Mouse (Mus musculus): Measurements from ENCODE around the gene Fam122c. TPM values are rescaled to one million over a fixed set of nuclear protein-coding genes. Genes with fewer than 3 reads are reported as not detected.

Fam122c gene
- total and polyA plus RNA-seq, 2 experiments from 2014 or later, result not detected

DNA sequence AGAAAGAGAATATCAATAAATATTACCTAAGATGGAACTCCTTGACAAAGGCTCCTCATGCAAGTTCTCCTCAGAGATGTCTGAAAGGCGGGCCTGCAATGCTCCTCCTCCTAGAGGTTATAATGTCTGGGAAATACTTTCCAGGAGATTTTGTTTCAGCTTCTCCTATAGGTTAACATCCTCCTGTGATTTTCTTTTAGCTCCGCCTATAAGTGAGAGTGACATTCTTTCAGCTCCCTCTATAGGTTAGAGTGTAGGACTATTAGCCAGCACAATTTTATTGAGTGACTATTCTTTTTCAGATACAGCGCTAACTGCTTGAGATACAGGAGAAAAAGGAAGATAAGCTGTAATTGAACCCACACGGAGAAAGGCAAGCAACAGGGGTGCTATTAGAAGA, 33.2 kb upstream of the Fam122c start, which contains the start of gene Plac1:
Gene Plac1 (minus strand): TSS at position 101 of the 400 bp plus-strand sequence.
- no peak within 1 kb of the TSS for H3K9ac ChIP-seq (replicated peaks; ENCODE audit: low read depth, low read length)
- 69% methylated on average over 4 of the region's 4 CpGs for WGBS
- DNase-seq (ENCODE audit: low spot score) (no peak), ATAC-seq (ENCODE audit: insufficient read depth, low read depth) (no peak)
- H3K9me3 ChIP-seq (replicated peaks; ENCODE audit: control insufficient read depth, low read length), result no peaks in the 10 kb centered on the region
- no peak within 1 kb of the TSS for H3K27ac ChIP-seq (ENCODE audit: low read depth)
- no peaks in the 10 kb centered on the region for H3K4me1 ChIP-seq (ENCODE audit: control insufficient read depth, insufficient read depth)
- no peak within 1 kb of the TSS for H3K4me2 ChIP-seq (ENCODE audit: low read depth, low read length)
- H3K27me3 ChIP-seq (ENCODE audit: control insufficient read depth, insufficient read depth, low read length), result no peaks in the 10 kb centered on the region
- H3K4me3 ChIP-seq (ENCODE audit: low read depth, low read length), result no peak within 1 kb of the TSS
- TF ChIP-seq EP300 (IDR thresholded peaks at IDR 0.05; ENCODE audit: low read depth), result no peak
- no peak for TF ChIP-seq CTCF (IDR thresholded peaks at IDR 0.05; ENCODE audit: low read depth)
- H3K36me3 ChIP-seq (replicated peaks; ENCODE audit: control insufficient read depth, insufficient read depth, low read length), result 0 out of 2 replicates have a peak, but pooled peaks cover 2% of the 10 kb centered on the region

DNA sequence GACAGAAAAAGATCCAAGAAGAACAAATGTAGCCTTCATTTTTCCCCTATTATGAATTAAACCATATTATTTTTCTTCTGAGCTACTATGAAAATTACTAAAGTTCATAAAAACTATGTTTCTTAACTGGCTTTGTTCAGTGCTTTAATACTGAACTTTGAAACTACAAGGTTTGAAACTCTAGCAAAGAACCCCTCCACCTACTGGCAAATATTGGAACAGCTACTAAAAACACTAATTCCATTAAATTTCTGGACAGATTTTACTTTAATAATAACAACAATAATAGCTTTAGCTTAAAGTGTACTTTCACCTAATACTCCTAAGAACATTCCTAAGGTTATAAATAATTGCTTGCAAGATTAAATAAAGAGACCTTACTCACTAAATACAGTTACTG, 18.0 kb upstream of the Fam122c start:
- Histone ChIP-seq H3K4me1 (ENCODE audit: control insufficient read depth, insufficient read depth) (no peaks in the 10 kb centered on the region), H3K9me3 (replicated peaks; ENCODE audit: control insufficient read depth, low read length) (no peaks in the 10 kb centered on the region), H3K4me2 (ENCODE audit: low read depth, low read length) (no peak overlapping the region), H3K36me3 (replicated peaks; ENCODE audit: control insufficient read depth, insufficient read depth, low read length) (peaks cover 20% of the 10 kb centered on the region; the same call in 1 of the 2 replicates), H3K27me3 (ENCODE audit: control insufficient read depth, insufficient read depth, low read length) (no peaks in the 10 kb centered on the region), H3K9ac (replicated peaks; ENCODE audit: low read depth, low read length) (no peak overlapping the region), H3K4me3 (ENCODE audit: low read depth, low read length) (no peak overlapping the region), H3K27ac (ENCODE audit: low read depth) (no peak overlapping the region)
- TF ChIP-seq EP300 (IDR thresholded peaks at IDR 0.05; ENCODE audit: low read depth) (no peak), CTCF (IDR thresholded peaks at IDR 0.05; ENCODE audit: low read depth) (peak; percentile 42)
- DNase-seq (ENCODE audit: low spot score), result no peak
- ATAC-seq (ENCODE audit: insufficient read depth, low read depth), result no peak

DNA sequence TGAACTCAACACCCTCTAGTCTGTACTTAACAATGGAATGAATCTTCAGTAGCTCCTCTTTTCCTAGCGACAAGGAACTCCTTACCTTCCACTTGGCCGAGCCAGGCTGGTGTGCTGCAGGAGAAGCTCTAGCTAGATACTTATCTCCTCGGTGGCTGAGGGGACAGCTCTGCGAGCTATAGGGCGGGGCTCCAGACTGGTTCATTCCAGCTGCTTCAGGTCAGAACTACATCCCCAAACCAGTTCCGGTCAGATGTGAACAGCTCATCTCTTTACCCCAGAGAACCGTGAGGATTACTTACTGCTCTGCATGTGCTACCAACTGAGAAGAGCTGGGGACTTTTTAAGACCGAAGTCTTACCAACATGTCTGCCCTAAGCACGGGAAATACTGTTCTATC, 7.0 kb upstream of the Fam122c start:
- 41% methylated on average over 9 of the region's 9 CpGs for WGBS
- peak; percentile 18; the same call in 1 of the 2 replicates for ATAC-seq (ENCODE audit: insufficient read depth, low read depth)
- no peak overlapping the region for H3K9ac ChIP-seq (replicated peaks; ENCODE audit: low read depth, low read length)
- peak; percentile 9 for DNase-seq (ENCODE audit: low spot score)
- H3K4me1 ChIP-seq (ENCODE audit: control insufficient read depth, insufficient read depth), result no peaks in the 10 kb centered on the region
- no peaks in the 10 kb centered on the region for H3K36me3 ChIP-seq (replicated peaks; ENCODE audit: control insufficient read depth, insufficient read depth, low read length)
- H3K27ac ChIP-seq (ENCODE audit: low read depth), result peak overlapping the region; percentile 72
- H3K27me3 ChIP-seq (ENCODE audit: control insufficient read depth, insufficient read depth, low read length), result no peaks in the 10 kb centered on the region
- no peak for TF ChIP-seq CTCF (IDR thresholded peaks at IDR 0.05; ENCODE audit: low read depth)
- no peaks in the 10 kb centered on the region for H3K9me3 ChIP-seq (replicated peaks; ENCODE audit: control insufficient read depth, low read length)
- peak overlapping the region; percentile 36; the same call in 1 of the 2 replicates for H3K4me2 ChIP-seq (ENCODE audit: low read depth, low read length)
- no peak overlapping the region for H3K4me3 ChIP-seq (ENCODE audit: low read depth, low read length)

- H3K4me3 ChIP-seq (ENCODE audit: low read depth, low read length), result peak overlapping the region; percentile 68
- DNase-seq (ENCODE audit: low spot score) (peak; percentile 53), ATAC-seq (ENCODE audit: insufficient read depth, low read depth) (peak; percentile 73)
- WGBS, result 18% methylated on average over 10 of the region's 10 CpGs
- peak overlapping the region; percentile 85 for H3K4me2 ChIP-seq (ENCODE audit: low read depth, low read length)
- H3K9me3 ChIP-seq (replicated peaks; ENCODE audit: control insufficient read depth, low read length), result no peaks in the 10 kb centered on the region
- H3K36me3 ChIP-seq (replicated peaks; ENCODE audit: control insufficient read depth, insufficient read depth, low read length), result no peaks in the 10 kb centered on the region
- TF ChIP-seq EP300 (IDR thresholded peaks at IDR 0.05; ENCODE audit: low read depth) (no peak), CTCF (IDR thresholded peaks at IDR 0.05; ENCODE audit: low read depth) (no peak)
- H3K27ac ChIP-seq (ENCODE audit: low read depth), result peak overlapping the region; percentile 77
- peak overlapping the region; percentile 45; the same call in 1 of the 2 replicates for H3K9ac ChIP-seq (replicated peaks; ENCODE audit: low read depth, low read length)
- H3K4me1 ChIP-seq (ENCODE audit: control insufficient read depth, insufficient read depth), result no peaks in the 10 kb centered on the region
- H3K27me3 ChIP-seq (ENCODE audit: control insufficient read depth, insufficient read depth, low read length), result no peaks in the 10 kb centered on the region
Measured at GRCm38 (mm10) chrX:53268856-53269255, 4.4 kb upstream of the Fam122c start.

- H3K27ac ChIP-seq (ENCODE audit: low read depth), result peak within 1 kb of the TSS; percentile 77
- TF ChIP-seq CTCF (IDR thresholded peaks at IDR 0.05; ENCODE audit: low read depth), result no peak
- TF ChIP-seq EP300 (IDR thresholded peaks at IDR 0.05; ENCODE audit: low read depth), result no peak
- peak; percentile 83 for ATAC-seq (ENCODE audit: insufficient read depth, low read depth)
- no peaks in the 10 kb centered on the region for H3K36me3 ChIP-seq (replicated peaks; ENCODE audit: control insufficient read depth, insufficient read depth, low read length)
- peak within 1 kb of the TSS; percentile 68 for H3K4me3 ChIP-seq (ENCODE audit: low read depth, low read length)
- peak within 1 kb of the TSS; percentile 85 for H3K4me2 ChIP-seq (ENCODE audit: low read depth, low read length)
- H3K27me3 ChIP-seq (ENCODE audit: control insufficient read depth, insufficient read depth, low read length), result no peaks in the 10 kb centered on the region
- peak; percentile 86 for DNase-seq (ENCODE audit: low spot score)
- WGBS, result 16% methylated on average over 40 of the region's 40 CpGs
- no peaks in the 10 kb centered on the region for H3K4me1 ChIP-seq (ENCODE audit: control insufficient read depth, insufficient read depth)
- H3K9ac ChIP-seq (replicated peaks; ENCODE audit: low read depth, low read length), result peak within 1 kb of the TSS; percentile 62; the same call in 1 of the 2 replicates
- no peaks in the 10 kb centered on the region for H3K9me3 ChIP-seq (replicated peaks; ENCODE audit: control insufficient read depth, low read length)
Measured at GRCm38 (mm10) chrX:53269289-53270062, 3.7 kb upstream of the Fam122c start, which contains the start of gene Fam122b. TSS of gene Fam122b (minus strand) at chrX:53269805.

Data from heart, postnatal 0 days (tissue).